Mouse (Mus musculus) CD8-positive naive resting alpha-beta T cell, adult 2 months (primary cell): ENCODE results near the gene Atp7b.
A peak's percentile ranks its signal among the peaks of the same experiment; 100 is the strongest.

Experiments
- DNase-seq, 2 experiments: peaks; one replicate each; pipeline ENCODE4 v3.0.0; 2022; ENCODE audit warnings: low read depth in 2 of 2, low spot score in 2 of 2

Atp7b gene

GRCm38 (mm10) chr8:22059821-22060445 lies at the start of gene Atp7b:
Gene Atp7b (minus strand): TSS chr8:22060305.
- peak in 1 of 2 experiments; percentile 42 for DNase-seq

- DNase-seq: no peak
Observed at GRCm38 (mm10) chr8:22107020-22107419, 46.9 kb upstream of the Atp7b start.

GRCm38 (mm10) chr8:22091568-22091967 lies 31.5 kb upstream of the Atp7b start:
- DNase-seq: no peak

GRCm38 (mm10) chr8:22089226-22089625 lies 29.1 kb upstream of the Atp7b start:
- no peak for DNase-seq

GRCm38 (mm10) chr8:22079313-22080007 lies 19.4 kb upstream of the Atp7b start:
- DNase-seq: no peak

GRCm38 (mm10) chr8:22061126-22061525 lies 1.0 kb upstream of the Atp7b start:
- no peak for DNase-seq

- peak; percentile 87 for DNase-seq
Observed at GRCm38 (mm10) chr8:22060446-22060889, 363 bp upstream of the Atp7b start, which contains the start of gene Alg11. Gene Alg11 (plus strand): TSS chr8:22060721.

GRCm38 (mm10) chr8:22059153-22059738 lies 859 bp downstream of the Atp7b start:
- no peak for DNase-seq

- DNase-seq: no peak
Observed at GRCm38 (mm10) chr8:22058368-22058767, 1.7 kb downstream of the Atp7b start.

- DNase-seq: no peak
Observed at GRCm38 (mm10) chr8:22056850-22057249, 3.3 kb downstream of the Atp7b start.

- no peak for DNase-seq
Observed at GRCm38 (mm10) chr8:22055492-22055877, 4.6 kb downstream of the Atp7b start.

GRCm38 (mm10) chr8:22054674-22055491 lies 5.2 kb downstream of the Atp7b start:
- DNase-seq: no peak

GRCm38 (mm10) chr8:22047699-22048464 lies 12.2 kb downstream of the Atp7b start:
- DNase-seq: peak; percentile 3 to 26

GRCm38 (mm10) chr8:22043706-22044105 lies 16.4 kb downstream of the Atp7b start:
- no peak for DNase-seq

GRCm38 (mm10) chr8:22042515-22042914 lies 17.6 kb downstream of the Atp7b start:
- DNase-seq: no peak

- no peak for DNase-seq
Observed at GRCm38 (mm10) chr8:22040153-22040509, 20.0 kb downstream of the Atp7b start.

GRCm38 (mm10) chr8:22039468-22040152 lies 20.5 kb downstream of the Atp7b start:
- DNase-seq: no peak

GRCm38 (mm10) chr8:22037022-22037421 lies 23.1 kb downstream of the Atp7b start:
- DNase-seq: no peak

- no peak for DNase-seq
Observed at GRCm38 (mm10) chr8:22036137-22036536, 24.0 kb downstream of the Atp7b start.

- no peak for DNase-seq
Observed at GRCm38 (mm10) chr8:22030990-22031389, 29.1 kb downstream of the Atp7b start.
